Mouse (Mus musculus) c-Kit-negative CD71-positive TER-119-positive erythroid progenitor cells, embryonic 14.5 days (primary cell): Measurements from ENCODE around the gene Gm5737.
A peak's percentile ranks its signal among the peaks of the same experiment; 100 is the strongest.

Experiments
- DNase-seq: peaks from one replicate; pipeline ENCODE4 v3.0.0-alpha.2; 2013; ENCODE audit warnings: low read depth, low spot score

Gm5737 gene

DNA sequence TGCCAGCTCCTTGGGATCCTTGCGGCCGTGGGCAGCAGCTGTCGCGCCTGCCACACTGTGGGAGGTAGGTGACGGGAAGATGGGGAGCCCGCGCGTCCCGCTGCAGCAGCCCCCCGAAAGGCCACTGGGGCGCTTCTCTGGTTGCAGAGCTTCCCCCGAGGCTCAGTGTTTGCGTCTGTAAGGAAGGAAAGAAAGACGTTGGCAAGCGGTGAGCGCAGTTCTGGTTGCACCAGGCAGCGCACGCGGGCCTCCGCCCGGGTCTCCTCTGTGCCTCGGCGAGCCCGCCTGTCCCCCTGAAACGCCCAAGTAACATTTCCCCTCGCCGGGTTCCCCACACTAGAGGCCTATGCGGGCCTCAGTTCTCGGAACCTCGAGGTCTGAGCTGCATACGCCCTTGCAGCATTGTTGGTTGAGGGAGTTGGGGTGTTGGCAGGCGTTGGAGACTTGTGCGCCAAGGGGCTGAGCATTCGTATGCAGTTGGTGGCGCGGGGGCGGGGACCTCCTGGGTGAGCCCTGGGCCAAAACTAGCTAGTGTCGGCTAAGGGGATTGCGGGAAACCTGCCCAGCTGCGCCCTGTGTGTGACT is 31.0 kb downstream of the Gm5737 start:
- DNase-seq, result no peak

GRCm38 (mm10) chr7:120843852-120844435 is 31.8 kb downstream of the Gm5737 start:
- DNase-seq, result no peak

DNA sequence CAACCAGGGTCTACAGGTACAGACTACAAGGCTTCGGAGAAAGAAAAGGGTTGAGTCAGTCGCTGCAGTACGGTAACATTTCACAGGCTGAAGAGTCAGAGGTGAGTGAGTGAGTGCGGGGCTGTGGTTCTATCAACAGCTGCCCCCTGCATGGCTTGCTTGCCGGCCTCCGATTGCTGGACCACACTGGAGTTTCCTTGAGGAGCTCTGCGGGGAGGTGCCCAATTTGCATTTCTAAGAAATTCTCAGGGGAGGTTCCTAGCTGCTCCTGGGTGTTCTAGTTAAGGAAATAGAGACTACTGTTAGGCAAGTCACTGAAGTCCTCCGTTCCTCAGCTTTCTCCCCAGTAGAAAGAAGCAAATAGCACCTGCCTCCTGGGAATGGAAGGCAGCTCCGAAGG is 32.5 kb downstream of the Gm5737 start:
- DNase-seq, result no peak

- DNase-seq, result no peak
Observed at GRCm38 (mm10) chr7:120848831-120849512, 36.8 kb downstream of the Gm5737 start.

- DNase-seq, result no peak
Observed at GRCm38 (mm10) chr7:120850165-120850564, 38.0 kb downstream of the Gm5737 start.

- no peak for DNase-seq
Observed at GRCm38 (mm10) chr7:120859854-120860253, 47.7 kb downstream of the Gm5737 start.

DNA sequence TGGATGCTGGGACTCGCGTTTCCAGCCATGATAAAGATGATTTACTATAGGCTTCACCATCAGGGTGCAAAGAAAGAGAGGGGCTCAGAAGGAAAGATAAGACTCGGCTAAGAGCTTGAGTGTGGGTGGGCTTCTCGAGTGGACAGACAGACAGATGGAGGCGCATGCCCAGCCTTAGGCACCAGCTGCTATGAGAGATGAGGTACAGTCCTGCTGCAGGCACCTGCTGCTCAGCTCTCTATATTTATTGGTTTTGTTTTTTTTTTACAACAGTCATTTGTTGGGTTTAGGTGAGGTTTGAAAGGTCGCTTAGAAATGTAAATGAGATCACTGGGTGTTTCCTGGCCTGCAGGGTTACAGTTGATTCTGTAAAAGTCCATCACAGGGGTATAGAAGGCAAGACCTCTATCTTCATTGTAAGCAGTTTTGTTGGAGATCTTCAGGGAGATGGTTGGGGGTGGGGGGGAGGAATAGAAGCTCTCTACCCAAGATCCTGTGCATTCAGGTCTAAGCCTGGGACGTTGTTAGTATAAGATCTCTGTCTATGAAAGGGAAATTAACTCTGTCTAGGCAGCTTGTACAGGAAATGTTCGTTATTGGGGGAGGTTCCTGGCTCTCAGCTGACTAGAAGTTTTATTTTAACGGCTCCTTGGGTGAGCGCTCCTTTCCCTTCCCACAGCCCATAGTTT is 48.8 kb downstream of the Gm5737 start:
- no peak for DNase-seq

DNA sequence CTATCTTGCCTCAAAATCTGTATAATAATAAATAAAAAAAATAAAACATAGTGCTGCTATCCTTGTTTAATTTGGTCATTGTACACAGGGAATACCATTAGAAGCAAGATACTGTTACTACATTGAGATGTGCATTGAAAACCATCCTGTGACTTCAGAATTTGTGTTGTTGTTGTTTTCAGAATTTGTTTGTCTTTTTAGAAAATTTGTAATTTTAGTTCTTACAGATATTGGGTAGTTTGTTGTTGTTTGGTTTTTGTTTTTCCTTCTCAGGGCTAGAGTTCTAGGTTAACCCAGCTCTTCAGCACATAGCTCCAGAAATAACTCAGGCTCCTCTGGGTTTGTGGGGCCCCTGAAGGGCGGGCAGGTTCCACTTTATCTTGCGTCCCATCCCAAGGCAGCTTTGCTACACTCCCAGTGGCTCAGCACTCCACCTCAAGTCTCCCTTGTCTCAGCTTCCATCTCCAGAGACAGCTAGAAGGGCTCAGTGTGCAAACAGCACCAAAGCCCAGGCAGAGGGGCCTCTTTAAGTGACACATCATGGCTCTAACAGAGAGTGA is 49.4 kb downstream of the Gm5737 start:
- peak; percentile 73 for DNase-seq

DNA sequence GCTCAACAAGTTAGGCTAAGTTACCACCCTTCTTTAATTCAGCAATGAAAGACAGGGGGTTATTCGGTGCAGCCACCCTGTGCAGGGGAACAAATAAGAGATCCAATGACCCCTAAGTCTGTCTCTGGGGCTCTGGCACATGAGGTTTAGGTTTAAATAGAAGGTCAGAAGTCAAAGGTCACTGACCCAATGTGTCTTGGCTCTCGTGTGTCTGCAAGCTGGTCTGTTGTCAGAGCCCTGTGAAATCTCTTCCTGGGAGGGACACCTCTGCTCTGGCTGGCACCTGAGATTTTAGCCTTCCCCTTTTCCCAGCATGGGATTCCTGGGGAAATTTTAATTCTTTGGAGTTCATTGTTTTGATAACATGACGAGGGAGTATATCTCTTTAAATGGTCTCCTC is 50.0 kb downstream of the Gm5737 start:
- DNase-seq, result no peak

GRCm38 (mm10) chr7:120862626-120863025 is 50.5 kb downstream of the Gm5737 start:
- no peak for DNase-seq

DNA sequence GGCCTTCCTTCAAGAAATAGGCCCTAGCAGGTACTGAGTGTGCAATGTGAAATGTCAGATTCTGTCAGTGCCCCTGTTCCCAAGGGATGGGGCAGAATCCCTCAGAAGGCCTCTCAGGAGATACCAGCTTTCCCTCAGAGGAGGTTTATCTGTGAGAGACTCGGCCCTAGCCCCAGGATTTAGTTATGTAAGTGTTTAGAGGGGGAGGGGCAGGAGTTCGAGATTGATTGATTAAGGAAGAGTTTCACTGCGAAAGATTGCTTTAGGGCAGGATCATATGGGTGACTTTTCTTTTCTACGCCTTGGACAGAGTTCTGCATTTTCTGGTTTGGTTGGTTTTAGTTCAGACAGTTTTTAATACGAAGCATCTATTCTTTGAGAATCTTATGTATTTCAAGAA is 51.3 kb downstream of the Gm5737 start:
- no peak for DNase-seq

DNA sequence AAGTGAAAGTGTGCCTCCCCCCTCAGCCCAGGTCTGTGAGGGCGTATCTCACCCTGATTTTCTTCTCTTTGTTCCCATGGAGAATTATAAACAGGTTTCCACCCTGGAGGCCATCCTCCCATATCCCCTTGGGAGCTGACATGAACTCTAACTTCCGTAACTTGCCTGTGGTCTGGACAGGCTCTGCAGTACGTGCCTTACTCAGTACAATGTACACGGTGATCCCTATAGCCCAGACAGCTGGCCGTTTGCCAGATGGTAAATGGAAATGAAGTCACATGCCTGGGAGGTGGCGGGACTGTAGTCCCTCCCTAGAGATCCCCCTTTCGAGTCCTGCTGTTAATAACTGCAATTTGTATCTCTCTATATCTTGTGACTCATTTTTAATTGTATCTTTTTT is 52.9 kb downstream of the Gm5737 start:
- DNase-seq, result no peak

DNA sequence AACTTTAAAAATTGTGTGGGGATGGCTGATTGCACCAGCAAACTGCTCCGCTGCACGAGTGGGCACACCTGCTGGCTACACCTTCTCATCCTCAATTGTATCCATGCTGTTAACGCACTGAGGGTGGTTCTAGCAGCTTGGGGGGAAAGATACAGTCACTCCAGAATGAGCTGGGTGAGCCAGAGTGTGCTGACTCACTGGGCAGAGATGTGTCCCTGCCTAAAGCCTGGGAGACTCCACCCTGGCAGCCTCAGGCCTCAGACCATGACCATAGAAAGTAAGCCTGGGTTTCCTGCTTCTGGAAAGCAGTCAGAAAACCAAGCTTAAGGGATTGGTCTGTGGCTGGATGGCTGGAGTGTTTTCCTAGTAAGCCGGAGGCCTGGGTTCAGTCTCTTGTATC is 53.7 kb downstream of the Gm5737 start:
- DNase-seq, result peak; percentile 85

DNA sequence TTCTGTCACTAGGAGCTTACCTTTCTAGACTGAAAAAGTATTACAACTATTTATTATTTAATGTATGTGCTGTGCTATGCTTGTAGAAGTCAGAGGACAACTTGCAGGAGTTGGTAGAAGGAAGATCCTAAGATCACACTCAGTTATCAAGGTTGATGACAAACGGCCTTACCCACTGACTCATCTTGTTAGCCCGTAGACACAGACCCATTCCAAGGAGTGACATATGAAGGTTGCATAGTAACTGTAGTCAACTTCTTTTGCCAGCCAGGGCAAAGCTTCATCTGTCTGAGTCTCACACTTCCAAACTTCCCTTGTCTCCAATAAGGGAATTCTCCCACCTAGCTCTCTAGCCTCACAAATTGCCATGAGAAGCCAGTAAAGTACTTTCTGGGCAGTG is 54.5 kb downstream of the Gm5737 start:
- no peak for DNase-seq

DNA sequence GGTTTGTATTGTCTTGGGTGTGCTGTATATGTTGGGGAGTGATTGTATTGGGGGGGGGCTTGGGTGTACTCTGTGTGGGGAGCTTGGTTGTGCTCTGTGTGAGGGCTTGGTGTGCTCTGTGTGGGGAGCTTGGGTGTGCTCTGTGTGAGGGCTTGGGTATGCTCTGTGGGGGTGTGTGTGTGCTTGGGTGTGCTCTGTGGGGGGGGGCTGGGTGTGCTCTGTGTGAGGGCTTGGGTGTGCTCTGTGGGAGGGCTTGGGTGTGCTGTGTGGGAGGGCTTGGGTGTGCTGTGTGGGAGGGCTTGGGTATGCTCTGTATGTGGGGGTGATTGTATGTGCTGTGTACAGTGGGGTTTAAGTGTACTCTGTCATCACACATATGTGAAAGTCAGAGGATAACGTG is 55.6 kb downstream of the Gm5737 start:
- DNase-seq, result no peak

DNA sequence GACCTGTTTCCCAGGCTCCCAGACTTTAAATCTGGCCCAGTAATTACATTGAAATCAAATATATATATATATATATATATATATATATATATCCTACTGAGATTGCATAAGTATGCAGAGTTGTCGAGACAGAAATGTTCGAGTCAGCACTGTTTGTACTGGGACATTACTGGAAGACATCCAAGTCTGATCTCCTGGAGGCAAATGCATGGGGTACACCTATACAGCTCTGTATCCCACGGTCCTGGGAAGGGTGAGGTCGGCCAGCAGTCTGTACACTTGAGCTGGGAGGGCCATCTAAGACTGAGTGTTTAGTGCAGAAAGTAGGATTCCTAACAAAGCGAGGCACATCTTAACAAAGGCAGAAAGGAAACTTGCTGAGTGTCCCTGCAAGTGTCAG is 57.7 kb downstream of the Gm5737 start:
- no peak for DNase-seq

GRCm38 (mm10) chr7:120870431-120871008 is 58.4 kb downstream of the Gm5737 start:
- DNase-seq, result no peak

GRCm38 (mm10) chr7:120873083-120873482 is 60.9 kb downstream of the Gm5737 start:
- DNase-seq, result no peak

- no peak for DNase-seq
Observed at GRCm38 (mm10) chr7:120874021-120874420, 61.9 kb downstream of the Gm5737 start.

GRCm38 (mm10) chr7:120874764-120875539 is 62.8 kb downstream of the Gm5737 start:
- DNase-seq, result peak; percentile 82
